Mouse (Mus musculus): Measurements from ENCODE around the gene Mapk12.

DNA sequence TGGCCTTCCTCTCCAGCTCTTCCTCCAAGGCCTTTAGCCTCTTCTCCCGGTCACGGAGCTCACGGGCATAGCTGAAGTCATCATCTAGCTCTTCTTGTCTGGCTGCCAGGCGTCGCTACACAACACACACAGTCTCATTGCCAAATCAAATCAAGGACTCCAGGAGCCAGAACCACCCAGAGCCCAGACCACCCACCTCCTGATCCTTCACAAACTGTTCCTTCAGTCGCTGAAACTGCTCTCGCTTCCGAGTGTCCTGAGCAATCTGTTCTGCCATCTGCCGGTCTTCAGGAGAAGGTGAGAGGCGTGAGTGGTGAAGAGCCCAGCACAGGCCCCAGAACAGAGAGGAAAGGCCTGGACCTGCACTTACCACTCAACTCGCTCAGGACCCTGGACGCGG is 34.4 kb downstream of the Mapk12 start:
- TF ChIP-seq CTCF (IDR thresholded peaks at IDR 0.05; ENCODE audit: low read depth, low read length): no peak
- TF ChIP-seq POLR2A (IDR thresholded peaks at IDR 0.05; ENCODE audit: borderline replicate concordance, low read depth, low read length): no peak

Data from bone marrow macrophage, adult 2 months (primary cell).